In the genomic region with DNA sequence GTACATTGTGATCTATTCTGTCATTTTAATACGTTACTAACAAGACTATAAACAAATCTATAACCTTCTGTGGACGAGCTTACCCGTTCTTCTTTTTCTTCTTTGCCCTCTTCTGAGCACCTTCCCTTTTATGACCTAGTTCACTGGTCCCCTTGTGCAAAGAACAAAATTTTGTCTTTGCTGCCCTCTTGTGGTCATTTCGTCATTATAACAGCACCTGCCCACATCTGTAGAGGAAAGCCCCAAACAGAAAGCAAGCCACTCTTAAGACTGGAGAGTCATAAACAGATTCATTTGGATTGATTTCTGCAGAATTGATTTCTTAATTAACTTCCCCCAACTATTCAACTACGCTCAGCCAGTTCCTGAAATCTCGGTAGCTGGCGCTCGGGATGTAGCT, we compare ENCODE assay signal across 9 mouse cellular contexts.
A peak's percentile ranks its signal among the peaks of the same experiment; 100 is the strongest.
DNase-seq lines count a peak whose midpoint lies in the region.
"Had no signal": no experiment of that assay in that cellular context is flagged by ENCODE, and none has a peak within 500 bp of the region (broad histone marks: within the 10 kb centered on the region; RNA-seq: fewer than 3 reads in every experiment).

No protein-coding gene starts in this region.

- DNase-seq in gastrocnemius, adult 18-20 months (ENCODE audit: low spot score), result peak; percentile 59
- DNase-seq in gastrocnemius, adult 8-10 months (ENCODE audit: low spot score in 2 of 2), result no peak
- peak; percentile 58 for DNase-seq in CD4-positive helper T cell, adult 2 months (ENCODE audit: low read depth, low spot score)
- peak; percentile 5 for DNase-seq in c-Kit-negative CD71-positive TER-119-positive erythroid progenitor cells, embryonic 14.5 days (ENCODE audit: low read depth, low spot score)
- DNase-seq in forelimb bud, embryonic 11.5 days (ENCODE audit: low read depth, low spot score), result peak; percentile 88
- peak; percentile 57 for DNase-seq in kidney, postnatal 10 days
- peak; percentile 78 for DNase-seq in lung, postnatal 10 days
- DNase-seq in right cerebral cortex, postnatal 36 days (ENCODE audit: low spot score in 2 of 2), result peak; percentile 6 to 7
- DNase-seq: liver, embryonic 13.5 days had no signal

Comparison
In these comparisons a context has a peak if more than half of its experiments do, and no peak if none do; other contexts are left out.
1. DNase-seq: peak in gastrocnemius, adult 18-20 months (single experiment), CD4-positive helper T cell, adult 2 months (single experiment), c-Kit-negative CD71-positive TER-119-positive erythroid progenitor cells, embryonic 14.5 days (single experiment), forelimb bud, embryonic 11.5 days (single experiment), kidney, postnatal 10 days (single experiment), lung, postnatal 10 days (single experiment) and right cerebral cortex, postnatal 36 days (2 of 2); none in gastrocnemius, adult 8-10 months (0 of 2).